Mouse (Mus musculus) megakaryocyte, embryonic 14.5 days (primary cell): Measurements from ENCODE around the gene Tiparp. TPM values are rescaled to one million over a fixed set of nuclear protein-coding genes. Genes with fewer than 3 reads are reported as not detected.

ENCODE experiments used
- H3K27me3 ChIP-seq: replicated peaks from 2 replicates; pipeline ENCODE3; 2012; ENCODE audit warnings: inconsistent platforms
- H3K36me3 ChIP-seq: replicated peaks from 2 replicates; pipeline ENCODE3; 2012; ENCODE audit warnings: low read length, inconsistent platforms, mixed read lengths
- H3K4me1 ChIP-seq: 2 replicates; pipeline ENCODE4 v1.6.1; 2012; ENCODE audit warnings: inconsistent platforms
- H3K4me3 ChIP-seq: replicated peaks from 2 replicates; pipeline ENCODE3; 2012; ENCODE audit warnings: moderate library complexity, mild to moderate bottlenecking, inconsistent platforms
- H3K9me3 ChIP-seq: 2 replicates; pipeline ENCODE4 v1.6.1; 2012; ENCODE audit warnings: inconsistent platforms
- FLI1 ChIP-seq: IDR thresholded peaks from 2 replicates; pipeline ENCODE4 v1.6.1; 2012; ENCODE audit warnings: low read length, inconsistent platforms, mixed read lengths
- GATA1 ChIP-seq: IDR thresholded peaks from 3 replicates; pipeline ENCODE4 v1.6.1; 2012; ENCODE audit warnings: mixed read lengths, low read length, inconsistent platforms, borderline replicate concordance
- polyA plus RNA-seq: library from polyadenylated mRNA; stranded (reverse); fragments of >175 nt; gene quantifications from 2 replicates; pipeline ENCODE4 v1.2.3, GENCODE M21; 2012; ENCODE audit warnings: low replicate concordance; ENCODE audit not compliant: insufficient read depth

Gene Tiparp
- polyA plus RNA-seq, 1 experiment = 0.38 TPM

GRCm38 (mm10) chr3:65577602-65578001, 49.4 kb downstream of the Tiparp start:
- TF ChIP-seq GATA1 (no peak), FLI1 (no peak)
- Histone ChIP-seq H3K4me1 (no peaks in the 10 kb centered on the region), H3K4me3 (no peak overlapping the region), H3K36me3 (no peaks in the 10 kb centered on the region), H3K27me3 (peaks cover 2% of the 10 kb centered on the region), H3K9me3 (peaks cover 14% of the 10 kb centered on the region; the same call in 1 of the 2 replicates)

DNA sequence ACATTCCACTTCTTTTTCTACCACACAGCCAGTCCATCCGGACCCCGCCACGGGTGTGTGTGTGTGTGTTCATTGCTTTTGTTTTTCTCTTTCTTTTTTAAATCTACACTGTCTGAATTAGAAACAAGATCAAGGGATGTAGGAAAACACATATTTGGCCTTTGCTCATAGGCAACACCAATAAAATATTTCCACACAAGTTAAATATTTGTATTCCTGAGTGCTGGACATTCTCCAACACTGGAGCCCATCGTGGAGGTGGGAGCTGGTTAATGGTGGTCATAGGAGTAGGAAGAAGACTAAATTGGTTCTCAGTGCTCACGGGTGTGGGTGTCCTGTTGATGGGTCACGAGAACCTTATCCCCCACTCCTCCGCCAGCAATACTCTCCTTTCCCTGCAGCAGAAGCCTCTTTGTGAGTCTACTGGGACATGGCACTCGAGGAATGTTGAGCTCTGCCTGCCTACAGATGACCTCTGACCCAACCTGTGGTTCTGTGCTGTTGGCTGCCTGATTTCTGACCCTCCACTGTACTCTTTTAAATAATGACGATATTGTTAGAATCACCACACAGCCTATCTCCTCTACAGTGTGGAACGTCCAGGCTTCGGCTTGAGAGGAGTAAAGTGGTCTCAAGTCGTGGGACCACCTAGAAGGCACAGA, 51.2 kb downstream of the Tiparp start:
- peaks cover 2% of the 10 kb centered on the region for H3K27me3 ChIP-seq
- no peak overlapping the region for H3K4me3 ChIP-seq
- no peak for TF ChIP-seq GATA1
- no peak for TF ChIP-seq FLI1
- peaks cover 14% of the 10 kb centered on the region; the same call in 1 of the 2 replicates for H3K9me3 ChIP-seq
- no peaks in the 10 kb centered on the region for H3K4me1 ChIP-seq
- H3K36me3 ChIP-seq = no peaks in the 10 kb centered on the region

GRCm38 (mm10) chr3:65581596-65581995, 53.4 kb downstream of the Tiparp start:
- Histone ChIP-seq H3K36me3 (no peaks in the 10 kb centered on the region), H3K4me3 (no peak overlapping the region), H3K9me3 (0 out of 2 replicates have a peak, but pooled peaks cover 11% of the 10 kb centered on the region), H3K27me3 (peaks cover 4% of the 10 kb centered on the region), H3K4me1 (peaks cover 4% of the 10 kb centered on the region; the same call in 1 of the 2 replicates)
- TF ChIP-seq GATA1 = no peak
- no peak for TF ChIP-seq FLI1

DNA sequence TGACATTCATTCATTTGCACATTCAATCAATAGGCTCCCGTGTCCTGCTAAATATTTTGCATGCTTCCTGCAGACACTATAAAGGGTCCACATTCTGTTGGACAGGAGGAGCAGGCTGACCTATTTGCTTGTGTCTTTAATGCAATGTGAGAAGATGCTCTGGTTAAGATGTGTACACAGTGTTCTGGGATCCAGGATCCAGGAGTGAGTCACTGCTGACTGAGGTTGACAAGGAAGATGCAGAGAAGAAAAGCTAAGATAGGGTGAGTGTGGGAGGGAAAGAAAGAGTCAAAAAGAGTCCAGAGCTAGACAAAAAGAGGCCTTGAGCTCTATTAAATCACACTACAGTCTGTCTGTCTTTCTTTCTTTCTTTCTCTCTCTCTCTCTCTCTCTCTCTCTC, 56.1 kb downstream of the Tiparp start:
- Histone ChIP-seq H3K4me1 (peaks cover 5% of the 10 kb centered on the region; the same call in 1 of the 2 replicates), H3K27me3 (peaks cover 9% of the 10 kb centered on the region), H3K36me3 (no peaks in the 10 kb centered on the region), H3K4me3 (no peak overlapping the region), H3K9me3 (0 out of 2 replicates have a peak, but pooled peaks cover 4% of the 10 kb centered on the region)
- TF ChIP-seq FLI1 (no peak), GATA1 (no peak)

- H3K4me1 ChIP-seq = peaks cover 5% of the 10 kb centered on the region; the same call in 1 of the 2 replicates
- TF ChIP-seq FLI1 (no peak), GATA1 (no peak)
- H3K27me3 ChIP-seq = peaks cover 7% of the 10 kb centered on the region
- no peak overlapping the region for H3K4me3 ChIP-seq
- no peaks in the 10 kb centered on the region for H3K36me3 ChIP-seq
- no peaks in the 10 kb centered on the region for H3K9me3 ChIP-seq
Measured at GRCm38 (mm10) chr3:65585291-65585690, 57.1 kb downstream of the Tiparp start.

DNA sequence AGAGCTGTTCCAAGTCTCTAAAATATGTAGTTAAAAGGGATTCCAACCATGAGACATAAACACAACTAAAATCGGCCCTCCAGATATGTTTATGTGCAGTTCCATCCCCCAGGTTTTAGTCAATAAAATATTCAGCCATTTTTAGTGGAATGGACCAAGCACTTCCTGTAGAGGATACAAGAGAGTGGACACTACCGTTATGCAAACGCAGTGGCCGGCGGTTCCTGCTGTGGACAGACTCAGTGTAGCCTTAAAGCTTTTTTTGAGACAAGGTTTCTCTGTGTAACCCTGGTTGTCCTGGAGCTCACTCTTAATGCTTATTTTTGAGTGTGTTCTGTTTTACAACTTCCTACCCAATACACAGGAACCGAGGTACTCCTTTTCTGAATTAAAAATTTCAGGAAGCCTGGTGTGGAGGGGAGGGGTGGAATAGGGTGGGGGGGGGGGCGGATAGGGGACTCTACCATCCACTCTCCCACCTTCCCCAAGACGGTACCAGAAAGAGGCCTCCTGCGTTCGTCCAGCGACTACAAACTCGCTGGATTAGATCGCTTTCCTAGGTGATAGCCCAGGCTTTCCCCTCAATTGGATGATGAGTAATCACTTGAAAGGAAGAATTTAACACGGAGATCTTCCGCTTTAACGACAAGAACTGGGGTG, 57.7 kb downstream of the Tiparp start:
- TF ChIP-seq GATA1 = no peak
- TF ChIP-seq FLI1 = no peak
- Histone ChIP-seq H3K4me3 (peak overlapping the region; percentile 78), H3K4me1 (peaks cover 5% of the 10 kb centered on the region; the same call in 1 of the 2 replicates), H3K27me3 (peaks cover 7% of the 10 kb centered on the region), H3K36me3 (no peaks in the 10 kb centered on the region), H3K9me3 (no peaks in the 10 kb centered on the region)

GRCm38 (mm10) chr3:65586483-65586905, 58.3 kb downstream of the Tiparp start:
- Histone ChIP-seq H3K27me3 (peaks cover 7% of the 10 kb centered on the region), H3K4me1 (peaks cover 5% of the 10 kb centered on the region; the same call in 1 of the 2 replicates), H3K4me3 (peak overlapping the region; percentile 78), H3K36me3 (no peaks in the 10 kb centered on the region), H3K9me3 (no peaks in the 10 kb centered on the region)
- no peak for TF ChIP-seq GATA1
- no peak for TF ChIP-seq FLI1

GRCm38 (mm10) chr3:65586966-65587365, 58.8 kb downstream of the Tiparp start:
- H3K27me3 ChIP-seq = peaks cover 7% of the 10 kb centered on the region
- H3K4me3 ChIP-seq = no peak overlapping the region
- H3K4me1 ChIP-seq = peaks cover 5% of the 10 kb centered on the region; the same call in 1 of the 2 replicates
- H3K9me3 ChIP-seq = no peaks in the 10 kb centered on the region
- H3K36me3 ChIP-seq = no peaks in the 10 kb centered on the region
- TF ChIP-seq GATA1 (no peak), FLI1 (no peak)

DNA sequence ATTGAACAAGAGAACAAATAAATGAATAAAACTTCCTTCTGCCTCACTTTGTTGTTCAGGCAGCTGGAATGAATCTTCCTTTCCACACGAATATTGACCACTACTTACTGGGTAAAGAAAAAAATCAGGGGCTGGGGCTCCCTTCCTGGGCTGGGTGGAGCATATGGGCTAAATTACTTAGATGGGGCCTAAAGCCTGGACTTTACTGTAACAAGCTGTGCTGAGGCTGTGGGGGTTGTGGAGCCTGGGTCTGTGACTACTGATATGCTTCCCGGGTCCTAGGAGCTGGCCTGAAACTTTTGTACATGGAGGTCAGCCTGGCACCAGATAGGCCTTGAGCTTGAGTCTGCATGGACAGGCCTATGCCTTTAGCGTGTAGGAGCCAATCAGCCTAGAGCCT, 60.2 kb downstream of the Tiparp start:
- no peaks in the 10 kb centered on the region for H3K9me3 ChIP-seq

DNA sequence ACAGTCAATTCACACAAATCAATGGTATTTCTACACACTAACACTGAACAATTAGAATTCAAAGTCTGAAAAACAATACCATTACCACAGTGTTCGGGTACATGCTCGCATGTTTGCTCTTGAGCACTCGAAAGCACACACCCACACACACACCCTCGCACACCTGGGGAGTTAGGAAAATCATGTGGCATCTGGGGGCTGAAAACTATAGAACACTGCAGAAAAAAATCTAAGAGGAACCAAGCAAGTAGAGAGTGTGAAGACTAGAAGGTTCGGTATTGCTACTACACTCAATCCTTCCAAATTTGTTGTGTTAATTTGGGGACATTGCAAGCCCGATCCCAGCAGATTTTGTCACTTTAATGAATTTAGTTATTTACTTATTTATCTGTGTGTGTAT, 64.6 kb downstream of the Tiparp start:
- H3K36me3 ChIP-seq = no peaks in the 10 kb centered on the region
- no peaks in the 10 kb centered on the region for H3K9me3 ChIP-seq
- H3K4me1 ChIP-seq = no peaks in the 10 kb centered on the region
- no peaks in the 10 kb centered on the region for H3K27me3 ChIP-seq
- H3K4me3 ChIP-seq = no peak overlapping the region
- TF ChIP-seq FLI1 (no peak), GATA1 (no peak)

More for the DNA sequence above, 60.2 kb downstream of the Tiparp start:
- Histone ChIP-seq H3K4me3 (no peak overlapping the region), H3K36me3 (no peaks in the 10 kb centered on the region), H3K4me1 (peaks cover 5% of the 10 kb centered on the region; the same call in 1 of the 2 replicates), H3K27me3 (peaks cover 7% of the 10 kb centered on the region)
- no peak for TF ChIP-seq GATA1

GRCm38 (mm10) chr3:65594493-65594892, 66.3 kb downstream of the Tiparp start:
- no peak for TF ChIP-seq FLI1
- no peak for TF ChIP-seq GATA1
- Histone ChIP-seq H3K4me1 (no peaks in the 10 kb centered on the region), H3K9me3 (no peaks in the 10 kb centered on the region), H3K36me3 (no peaks in the 10 kb centered on the region), H3K27me3 (no peaks in the 10 kb centered on the region), H3K4me3 (no peak overlapping the region)
